Mouse (Mus musculus) layer of hippocampus, adult 18-20 months (tissue): ENCODE data around the gene Tmem121. TPM values are rescaled to one million over a fixed set of nuclear protein-coding genes. Genes with fewer than 3 reads are reported as not detected.
"Not testable (repeated sequence)": the region's sequence is repeated elsewhere in the genome, so short reads cannot be mapped to it uniquely, and the experiment has no call there.

Experiments
- DNase-seq, 2 experiments: peaks; one replicate each; pipeline ENCODE4 v3.0.0; 2022; ENCODE audit warnings: low spot score in 2 of 2
- total RNA-seq, 2 experiments: library from RNA; stranded (reverse); gene quantifications; 2 replicates each; pipeline ENCODE4 v1.2.3; 2021

Gene Tmem121
- total RNA-seq, 2 experiments from 2014 or later: 19.4 to 25.4 TPM

GRCm38 (mm10) chr12:113186326-113187010, 738 bp downstream of the Tmem121 start:
- DNase-seq: no peak

- DNase-seq: no peak
Observed at GRCm38 (mm10) chr12:113187011-113187375, 1.3 kb downstream of the Tmem121 start.

- DNase-seq: peak; percentile 90 to 94
Observed at GRCm38 (mm10) chr12:113187584-113188295, 2.0 kb downstream of the Tmem121 start.

DNA sequence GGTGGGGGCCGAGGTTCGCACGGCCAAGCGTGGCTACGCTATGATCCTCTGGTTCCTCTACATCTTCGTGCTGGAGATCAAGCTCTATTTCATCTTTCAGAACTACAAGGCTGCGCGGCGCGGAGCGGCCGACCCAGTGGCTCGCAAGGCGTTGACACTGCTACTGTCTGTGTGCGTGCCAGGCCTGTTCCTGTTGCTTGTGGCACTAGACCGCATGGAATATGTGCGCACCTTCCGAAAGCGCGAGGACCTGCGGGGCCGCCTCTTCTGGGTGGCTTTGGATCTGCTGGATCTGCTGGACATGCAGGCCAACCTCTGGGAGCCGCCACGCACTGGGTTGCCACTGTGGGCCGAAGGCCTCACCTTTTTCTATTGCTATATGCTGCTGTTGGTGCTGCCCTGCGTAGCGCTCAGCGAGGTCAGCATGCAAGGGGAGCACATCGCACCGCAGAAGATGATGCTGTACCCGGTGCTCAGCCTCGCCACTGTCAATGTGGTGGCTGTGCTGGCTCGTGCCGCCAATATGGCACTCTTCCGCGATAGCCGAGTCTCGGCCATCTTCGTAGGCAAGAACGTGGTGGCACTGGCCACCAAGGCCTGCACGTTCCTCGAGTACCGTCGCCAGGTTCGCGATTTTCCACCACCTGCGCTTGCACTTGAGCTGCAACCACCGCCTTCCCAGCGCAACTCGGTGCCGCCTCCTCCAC, 2.8 kb downstream of the Tmem121 start:
- no peak for DNase-seq

DNA sequence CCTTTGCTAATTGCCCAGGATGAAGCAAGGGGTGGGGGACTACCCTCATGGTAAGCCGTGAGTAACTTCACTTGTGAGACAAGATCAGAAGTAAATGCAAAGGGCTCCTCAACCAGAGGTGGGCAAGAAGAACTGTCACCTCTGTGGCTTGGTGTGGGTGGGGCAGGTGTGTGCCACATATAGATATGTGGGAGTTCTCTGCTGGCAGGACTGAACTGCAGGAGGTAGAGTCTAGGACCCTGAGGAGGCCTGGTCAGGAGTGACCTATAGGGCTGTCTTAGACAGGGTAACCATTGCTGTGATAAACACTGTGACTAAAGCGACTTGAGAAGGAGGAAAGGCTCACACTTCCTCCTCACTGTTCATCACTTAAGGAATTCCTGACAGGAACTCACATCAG, 7.7 kb downstream of the Tmem121 start:
- no peak for DNase-seq

DNA sequence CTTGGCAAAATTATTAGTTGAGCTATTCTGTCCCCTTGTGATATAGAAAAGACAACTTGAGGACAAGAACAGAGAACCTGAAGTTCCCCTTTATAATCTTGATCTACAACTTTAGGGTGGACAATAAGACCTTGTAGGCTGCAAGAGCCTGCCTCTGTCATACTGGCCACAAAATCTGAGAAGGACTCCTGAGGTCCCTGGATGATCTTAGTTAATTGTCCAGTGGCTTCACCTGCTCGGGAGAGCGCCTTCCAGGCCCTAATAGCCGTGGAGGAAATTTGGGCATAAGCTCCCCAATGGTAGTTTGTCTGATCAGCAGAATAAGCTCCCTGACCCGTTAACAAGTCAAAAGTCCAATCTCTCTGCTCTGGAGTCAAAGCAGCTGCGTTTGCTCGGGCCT, 13.4 kb downstream of the Tmem121 start:
- not testable (repeated sequence) for DNase-seq

- DNase-seq: no peak
Observed at GRCm38 (mm10) chr12:113201301-113201700, 15.6 kb downstream of the Tmem121 start.

- no peak for DNase-seq
Observed at GRCm38 (mm10) chr12:113202008-113202407, 16.3 kb downstream of the Tmem121 start.

DNA sequence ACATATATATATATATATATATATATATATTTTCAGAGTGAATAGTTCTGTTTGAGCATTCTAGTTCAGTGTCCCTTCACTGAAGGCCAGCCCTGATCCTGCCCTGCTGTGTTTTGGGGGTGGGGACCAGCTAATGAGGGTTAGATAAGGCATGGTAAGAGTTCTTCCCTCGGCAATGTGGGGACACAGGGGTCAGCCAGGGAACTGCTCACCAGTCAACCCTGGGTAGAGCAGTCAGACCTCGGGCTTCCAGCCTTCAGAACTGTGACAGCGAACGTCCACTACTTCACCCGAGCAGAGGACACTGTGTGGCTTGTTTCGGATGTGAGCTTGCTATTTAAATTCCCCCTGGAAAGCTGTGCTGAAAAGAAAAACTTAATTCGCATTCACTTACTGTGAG, 17.8 kb downstream of the Tmem121 start:
- DNase-seq: no peak

- no peak for DNase-seq
Observed at GRCm38 (mm10) chr12:113205251-113205942, 19.7 kb downstream of the Tmem121 start.

GRCm38 (mm10) chr12:113207737-113208136, 22.0 kb downstream of the Tmem121 start:
- no peak for DNase-seq

GRCm38 (mm10) chr12:113210586-113211378, 25.1 kb downstream of the Tmem121 start:
- DNase-seq: no peak

GRCm38 (mm10) chr12:113211772-113212171, 26.0 kb downstream of the Tmem121 start:
- DNase-seq: no peak

DNA sequence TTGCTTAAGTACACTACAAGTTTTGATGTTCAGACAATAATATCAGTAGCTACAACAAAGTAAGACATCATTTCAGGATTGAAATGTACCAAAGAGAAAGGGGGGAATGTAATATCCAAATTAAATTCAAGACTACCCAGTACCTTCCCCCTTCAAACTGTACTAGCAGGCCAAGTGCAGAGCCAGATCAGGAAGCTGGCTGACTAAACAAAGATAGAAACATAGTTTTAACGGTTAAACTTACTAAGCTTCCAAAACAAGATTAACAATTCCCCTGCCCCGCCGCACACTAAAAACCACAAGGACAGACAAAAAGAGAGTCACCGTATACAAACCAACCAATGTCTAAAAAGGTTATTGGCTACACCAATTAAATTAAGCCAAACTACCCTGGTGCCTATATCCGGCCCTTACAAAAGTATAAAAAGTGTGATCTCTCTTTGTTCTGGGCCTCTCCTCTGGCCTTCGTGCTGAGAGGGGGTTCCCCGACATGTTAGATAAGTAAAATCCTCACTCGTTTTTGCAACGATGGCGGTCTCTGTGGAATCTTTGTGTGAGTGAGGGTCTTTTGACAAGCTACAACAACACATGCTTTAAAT, 26.7 kb downstream of the Tmem121 start:
- no peak for DNase-seq

DNA sequence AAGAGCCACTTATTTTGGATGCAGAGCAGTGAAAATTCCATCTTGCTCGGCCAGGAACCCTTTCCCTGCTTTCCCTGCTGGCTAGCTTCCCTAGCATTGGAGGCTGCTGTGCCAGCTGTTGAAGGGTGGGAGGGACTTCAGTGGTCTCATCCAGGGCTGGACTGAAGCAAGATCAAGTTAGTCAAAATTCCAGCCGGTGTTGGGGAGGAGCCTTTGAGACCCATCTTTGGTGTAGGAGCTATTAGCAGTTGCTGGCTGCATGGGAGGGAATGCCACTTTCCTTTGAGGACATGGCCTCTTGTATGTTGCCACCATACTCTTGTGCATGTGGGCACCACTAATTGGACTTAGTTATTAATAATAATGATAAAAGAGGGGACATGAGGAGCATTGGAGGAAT, 27.5 kb downstream of the Tmem121 start:
- no peak for DNase-seq

GRCm38 (mm10) chr12:113214072-113214808, 28.5 kb downstream of the Tmem121 start:
- no peak for DNase-seq

GRCm38 (mm10) chr12:113214972-113215666, 29.4 kb downstream of the Tmem121 start:
- DNase-seq: no peak

DNA sequence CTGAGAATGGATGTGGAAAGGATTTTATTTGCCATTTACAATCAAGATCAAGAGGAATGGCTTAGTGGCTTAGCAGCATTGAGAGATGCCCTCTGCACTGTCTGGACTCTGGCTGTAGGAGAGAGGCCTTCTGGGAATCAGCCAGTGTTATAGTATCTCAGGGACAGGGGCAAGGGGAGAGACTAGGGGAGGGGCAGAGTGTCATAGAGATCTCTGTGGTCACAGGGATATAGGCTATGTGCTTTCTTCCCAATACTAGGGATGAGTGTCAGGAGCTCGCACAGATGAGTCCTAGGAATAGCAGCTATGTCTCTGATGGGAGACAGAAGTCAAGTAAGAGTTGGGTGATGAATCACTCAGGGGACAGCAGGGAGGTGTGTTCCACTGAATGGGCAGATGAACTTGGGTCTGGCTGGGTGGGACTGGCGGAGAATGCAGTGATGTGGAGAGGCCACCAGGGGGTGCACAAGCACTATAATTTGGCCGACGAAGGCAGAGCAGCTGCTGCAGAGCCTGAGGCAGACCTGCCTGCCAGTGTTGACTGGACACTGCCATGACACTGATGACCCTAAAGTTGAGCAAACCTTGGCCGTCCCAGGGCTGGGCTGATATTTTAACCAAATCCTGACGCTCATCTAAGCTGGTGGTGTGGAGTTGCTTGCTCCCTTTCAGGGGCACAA, 30.1 kb downstream of the Tmem121 start:
- DNase-seq: peak; percentile 30 to 68
